Mouse (Mus musculus): ENCODE results near the gene Ctnnd2.

The Ctnnd2 gene

DNA sequence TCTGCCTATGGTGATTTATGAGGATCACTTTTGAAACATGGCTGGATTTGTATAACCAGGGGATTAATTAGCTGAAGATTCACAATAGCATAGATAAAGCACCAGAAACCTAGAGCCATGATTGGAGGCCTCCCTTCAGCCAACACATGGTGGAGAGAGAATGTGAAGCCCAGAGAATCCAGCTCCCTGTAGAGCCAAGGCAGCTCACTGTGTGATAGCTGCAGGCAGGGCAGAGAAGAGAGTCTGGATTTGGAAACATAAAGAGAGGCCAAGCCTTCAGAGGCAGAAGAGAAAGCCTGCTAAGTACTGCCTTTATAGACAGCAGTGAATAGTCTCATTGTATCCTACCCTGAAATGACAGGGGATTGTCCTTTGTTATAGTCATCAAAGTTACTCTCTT lies 340.7 kb downstream of the Ctnnd2 start:
- no peak for DNase-seq (ENCODE audit: low spot score in 2 of 2)

- DNase-seq (ENCODE audit: low spot score in 2 of 2): no peak
Observed at GRCm38 (mm10) chr15:30515425-30515824, 343.0 kb downstream of the Ctnnd2 start.

DNA sequence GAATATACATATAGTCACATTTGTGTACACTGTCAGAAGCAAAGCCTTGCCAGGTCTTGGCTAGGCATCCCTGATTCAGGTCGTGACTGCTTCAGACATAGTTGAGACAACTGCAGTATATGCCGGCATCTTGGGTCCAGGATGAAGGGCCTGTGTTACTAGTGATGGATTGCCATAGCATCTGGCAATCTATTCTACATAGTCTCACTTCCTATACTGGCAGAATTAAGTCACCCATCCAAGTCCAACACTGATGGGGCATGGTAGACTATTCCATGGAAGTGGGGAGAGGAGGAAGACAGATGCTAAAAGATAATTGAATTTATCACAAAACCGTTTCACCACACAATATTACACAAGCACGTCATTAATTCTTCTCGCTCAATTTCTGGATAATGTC lies 369.1 kb downstream of the Ctnnd2 start:
- no peak for DNase-seq (ENCODE audit: low spot score in 2 of 2)

DNA sequence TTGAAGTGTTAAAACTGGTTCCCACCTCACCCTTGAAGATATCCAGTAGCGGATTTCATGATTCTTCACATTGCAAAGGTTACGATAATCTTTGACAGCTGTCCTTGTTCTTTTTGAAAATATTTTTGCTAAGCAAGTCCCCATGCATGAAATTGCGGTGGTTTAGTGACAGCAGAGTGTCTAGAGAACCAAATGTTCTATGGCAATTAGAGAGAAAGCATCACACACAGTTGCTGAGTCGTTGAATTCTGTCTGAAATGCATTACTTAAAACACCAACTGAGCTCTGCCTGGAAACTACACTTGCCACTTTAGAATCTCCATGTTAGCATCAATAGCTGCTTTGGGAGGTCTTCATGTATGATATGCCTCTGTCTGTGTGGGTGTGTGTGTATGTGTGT lies 375.9 kb downstream of the Ctnnd2 start:
- no peak for DNase-seq (ENCODE audit: low spot score in 2 of 2)

- no peak for DNase-seq (ENCODE audit: low spot score in 2 of 2)
Observed at GRCm38 (mm10) chr15:30550956-30551355, 378.6 kb downstream of the Ctnnd2 start.

GRCm38 (mm10) chr15:30553910-30554406 lies 381.6 kb downstream of the Ctnnd2 start:
- no peak for DNase-seq (ENCODE audit: low spot score in 2 of 2)

GRCm38 (mm10) chr15:30555787-30556186 lies 383.4 kb downstream of the Ctnnd2 start:
- DNase-seq (ENCODE audit: low spot score in 2 of 2): no peak

- no peak for DNase-seq (ENCODE audit: low spot score in 2 of 2)
Observed at GRCm38 (mm10) chr15:30562375-30562774, 390.0 kb downstream of the Ctnnd2 start.

DNA sequence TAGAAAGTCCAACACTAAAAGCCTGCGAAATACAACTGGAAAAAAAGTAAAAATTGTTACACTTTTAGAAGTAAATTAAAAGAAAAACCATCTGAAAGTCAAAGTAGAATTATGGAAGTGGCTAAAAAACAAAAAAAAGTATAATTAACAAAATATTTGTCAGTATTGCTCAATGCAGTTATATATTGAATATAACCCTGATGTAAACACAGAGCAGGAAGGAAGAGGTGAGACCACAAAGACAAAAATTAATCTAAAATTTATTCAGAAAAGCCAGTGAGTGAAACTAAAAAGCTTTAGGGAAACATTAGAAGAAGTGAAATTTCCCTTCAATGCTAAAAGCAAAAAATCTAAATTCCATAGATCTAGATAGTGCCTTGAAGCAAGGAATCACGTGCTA lies 392.2 kb downstream of the Ctnnd2 start:
- DNase-seq (ENCODE audit: low spot score in 2 of 2): no peak

- DNase-seq (ENCODE audit: low spot score in 2 of 2): peak in 1 of 2 experiments; percentile 61
Observed at GRCm38 (mm10) chr15:30570254-30570800, 397.9 kb downstream of the Ctnnd2 start.

DNA sequence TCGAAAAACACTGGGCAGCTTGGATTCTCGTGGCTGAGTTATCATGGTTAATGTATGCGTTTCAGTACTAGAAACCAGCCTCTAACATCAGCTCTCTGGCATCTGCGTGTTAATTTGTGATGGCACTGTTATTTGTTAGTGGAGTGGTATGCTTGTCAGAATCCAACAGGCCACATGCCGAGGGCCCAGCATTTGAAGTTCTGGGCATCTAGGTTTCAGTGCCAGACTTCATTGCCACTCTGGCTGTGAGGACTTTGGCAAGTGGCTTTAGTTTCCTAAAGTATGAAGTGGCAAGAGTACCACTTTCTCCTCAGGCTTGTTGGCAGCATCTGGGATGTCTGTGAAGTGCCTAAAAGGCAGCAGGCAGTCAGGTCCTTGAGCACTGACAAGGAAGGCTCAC lies 415.1 kb downstream of the Ctnnd2 start:
- no peak for DNase-seq (ENCODE audit: low spot score in 2 of 2)

- DNase-seq (ENCODE audit: low spot score in 2 of 2): peak in 1 of 2 experiments; percentile 25
Observed at GRCm38 (mm10) chr15:30590865-30591264, 418.5 kb downstream of the Ctnnd2 start.

GRCm38 (mm10) chr15:30595507-30595906 lies 423.1 kb downstream of the Ctnnd2 start:
- no peak for DNase-seq (ENCODE audit: low spot score in 2 of 2)

DNA sequence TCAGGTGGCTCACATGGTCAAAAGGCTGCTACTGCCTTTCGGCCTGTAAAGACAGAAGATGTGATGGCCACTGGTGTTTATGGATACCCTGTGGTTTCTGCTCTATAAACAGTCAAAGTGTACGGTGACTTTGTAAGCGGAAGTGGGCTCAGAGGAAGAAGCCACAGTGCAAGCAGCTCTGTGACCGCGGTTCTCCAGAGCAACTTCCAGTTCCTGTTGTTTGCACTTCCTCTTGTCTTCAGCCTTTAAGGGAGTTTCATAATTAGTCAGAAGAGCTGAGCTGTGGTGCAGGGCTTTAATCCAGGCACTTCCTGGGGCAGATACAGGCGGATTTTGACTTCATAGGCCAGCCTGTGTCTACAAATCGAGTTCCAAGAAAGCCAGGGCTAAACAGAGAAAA lies 438.2 kb downstream of the Ctnnd2 start:
- no peak for DNase-seq (ENCODE audit: low spot score in 2 of 2)

- DNase-seq (ENCODE audit: low spot score in 2 of 2): no peak
Observed at GRCm38 (mm10) chr15:30615451-30615850, 443.1 kb downstream of the Ctnnd2 start.

- DNase-seq (ENCODE audit: low spot score in 2 of 2): no peak
Observed at GRCm38 (mm10) chr15:30616861-30617260, 444.5 kb downstream of the Ctnnd2 start.

GRCm38 (mm10) chr15:30617932-30618331 lies 445.5 kb downstream of the Ctnnd2 start:
- no peak for DNase-seq (ENCODE audit: low spot score in 2 of 2)

- no peak for DNase-seq (ENCODE audit: low spot score in 2 of 2)
Observed at GRCm38 (mm10) chr15:30628524-30628923, 456.1 kb downstream of the Ctnnd2 start.

GRCm38 (mm10) chr15:30632113-30632735 lies 459.8 kb downstream of the Ctnnd2 start:
- DNase-seq (ENCODE audit: low spot score in 2 of 2): no peak

DNA sequence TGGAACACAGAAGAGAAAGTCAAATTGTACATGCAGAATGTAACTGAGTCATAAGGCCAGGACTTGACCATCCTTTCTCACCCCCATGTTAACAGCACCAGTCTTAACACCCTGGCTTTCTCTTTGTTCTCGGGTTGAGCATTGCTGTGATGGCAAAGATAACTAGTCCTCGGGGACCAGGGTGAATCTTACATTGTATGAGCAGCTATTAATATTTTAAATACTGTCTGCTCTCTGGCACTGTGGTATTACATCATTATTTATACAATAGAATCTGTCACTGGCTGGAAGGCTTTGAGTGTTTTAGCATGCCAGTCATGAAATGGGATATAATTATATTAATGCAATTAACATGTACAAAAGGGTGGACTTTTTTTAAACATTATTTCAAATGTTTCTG lies 461.5 kb downstream of the Ctnnd2 start:
- no peak for DNase-seq (ENCODE audit: low spot score in 2 of 2)

DNA sequence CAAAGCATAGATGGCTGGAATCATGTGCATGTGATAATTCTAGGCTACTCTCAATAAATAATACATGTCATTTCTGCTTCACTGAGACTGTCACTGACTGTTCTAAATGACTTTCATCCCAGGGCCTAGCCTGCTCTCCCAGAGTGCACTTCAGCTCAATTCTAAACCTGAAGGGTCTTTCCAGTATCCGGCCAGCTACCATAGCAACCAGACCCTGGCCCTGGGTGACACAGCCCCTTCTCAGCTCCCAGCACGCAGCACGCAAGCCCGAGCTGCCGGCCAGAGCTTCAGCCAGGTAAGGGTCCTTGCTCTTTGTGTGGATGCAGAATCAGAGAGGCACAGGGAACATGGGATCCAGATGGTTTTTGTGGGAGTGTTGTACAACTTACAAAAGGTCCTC lies 462.1 kb downstream of the Ctnnd2 start:
- no peak for DNase-seq (ENCODE audit: low spot score in 2 of 2)

DNA sequence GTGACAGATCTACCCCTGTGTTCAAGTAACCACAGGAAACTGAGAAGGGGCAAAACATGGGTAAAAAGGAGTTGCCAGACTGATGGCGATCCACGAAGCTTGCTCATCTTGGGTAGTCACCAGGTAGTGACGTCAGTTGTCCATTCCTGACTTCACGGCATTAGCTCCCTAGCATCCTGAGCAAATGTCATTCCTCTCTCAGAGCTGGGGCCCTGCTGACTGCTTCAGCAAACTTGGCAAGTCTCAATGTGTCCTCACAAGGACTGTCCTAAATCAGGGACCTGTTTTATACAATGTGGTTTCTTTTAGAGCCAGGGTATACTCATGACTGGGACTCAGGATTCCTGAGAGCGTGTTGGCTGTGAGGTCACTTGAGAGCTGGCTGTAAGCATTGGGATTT lies 468.3 kb downstream of the Ctnnd2 start:
- DNase-seq (ENCODE audit: low spot score in 2 of 2): no peak

GRCm38 (mm10) chr15:30645688-30646087 lies 473.3 kb downstream of the Ctnnd2 start:
- no peak for DNase-seq (ENCODE audit: low spot score in 2 of 2)

All from left cerebral cortex, adult 9 months (tissue).